Mouse (Mus musculus) neural tube, embryonic 13.5 days (tissue): ENCODE results near the gene Macrod1. TPM values are rescaled to one million over a fixed set of nuclear protein-coding genes. Genes with fewer than 3 reads are reported as not detected.

Experiments used
- ATAC-seq: fragments of 200-750 bp; cut with Nextera tagmentation; 2 replicates; pipeline ENCODE4 v1.8.0; 2017; ENCODE audit warnings: low read depth, mild to moderate bottlenecking, moderate TSS enrichment, moderate library complexity
- H3K27ac ChIP-seq: fragments of 300-500 bp; sonication (generic); replicated peaks from 2 replicates; pipeline ENCODE4 v1.5.1; 2015; ENCODE audit warnings: moderate library complexity, mild to moderate bottlenecking, inconsistent platforms
- H3K27me3 ChIP-seq: fragments of 300-500 bp; sonication (generic); 2 replicates; pipeline ENCODE4 v1.6.1; 2015; ENCODE audit warnings: mild to moderate bottlenecking, inconsistent platforms
- H3K36me3 ChIP-seq: fragments of 300-500 bp; sonication (generic); 2 replicates; pipeline ENCODE4 v1.6.1; 2015; ENCODE audit warnings: mild to moderate bottlenecking, inconsistent platforms
- H3K4me1 ChIP-seq: fragments of 300-500 bp; sonication (generic); replicated peaks from 2 replicates; pipeline ENCODE4 v1.6.1; 2015; ENCODE audit warnings: inconsistent platforms
- H3K4me2 ChIP-seq: fragments of 300-500 bp; sonication (generic); 2 replicates; pipeline ENCODE4 v1.6.1; 2015; ENCODE audit warnings: inconsistent platforms, mild to moderate bottlenecking, moderate library complexity
- H3K4me3 ChIP-seq: fragments of 300-500 bp; sonication (generic); 2 replicates; pipeline ENCODE4 v1.5.1; 2015; ENCODE audit warnings: mild to moderate bottlenecking, inconsistent platforms
- H3K9ac ChIP-seq: fragments of 300-500 bp; sonication (generic); 2 replicates; pipeline ENCODE4 v1.6.1; 2015; ENCODE audit warnings: moderate library complexity, mild to moderate bottlenecking, inconsistent platforms
- H3K9me3 ChIP-seq: fragments of 300-500 bp; sonication (generic); 2 replicates; pipeline ENCODE4 v1.6.1; 2016; ENCODE audit warnings: inconsistent platforms
- WGBS: fragments of 180-500 bp; shearing (Covaris S2); methylation state at CpG from one replicate; pipeline ENCODE4 v1.1.7; 2015; 5-methylcytosine and 5-hydroxymethylcytosine counted together
- polyA plus RNA-seq: library from polyadenylated mRNA; unstranded; fragments of >200 nt; fragmentation: Nextera tagmentation; extraction: Ambion mirVana; gene quantifications from 2 replicates; pipeline ENCODE4 v1.2.1, GENCODE M21; 2015

The Macrod1 gene
- polyA plus RNA-seq, 1 experiment from 2014 or later: 5.2 TPM

GRCm38 (mm10) chr19:7168423-7168822 lies 111.8 kb downstream of the Macrod1 start:
- no peaks in the 10 kb centered on the region for H3K9me3 ChIP-seq
- H3K27me3 ChIP-seq: peaks cover 68% of the 10 kb centered on the region
- WGBS: 39% methylated on average over 2 of the region's 2 CpGs
- no peak overlapping the region for H3K4me3 ChIP-seq
- H3K4me1 ChIP-seq: peaks cover 59% of the 10 kb centered on the region
- no peak overlapping the region for H3K27ac ChIP-seq
- H3K9ac ChIP-seq: no peak overlapping the region
- no peak overlapping the region for H3K4me2 ChIP-seq
- ATAC-seq: no peak
- H3K36me3 ChIP-seq: no peaks in the 10 kb centered on the region

GRCm38 (mm10) chr19:7170916-7171315 lies 114.3 kb downstream of the Macrod1 start:
- Histone ChIP-seq H3K4me2 (no peak overlapping the region), H3K9ac (no peak overlapping the region), H3K9me3 (no peaks in the 10 kb centered on the region), H3K4me1 (peaks cover 43% of the 10 kb centered on the region), H3K36me3 (no peaks in the 10 kb centered on the region), H3K27ac (no peak overlapping the region), H3K4me3 (no peak overlapping the region), H3K27me3 (peaks cover 61% of the 10 kb centered on the region)
- WGBS: 58% methylated on average over 6 of the region's 6 CpGs
- no peak for ATAC-seq

DNA sequence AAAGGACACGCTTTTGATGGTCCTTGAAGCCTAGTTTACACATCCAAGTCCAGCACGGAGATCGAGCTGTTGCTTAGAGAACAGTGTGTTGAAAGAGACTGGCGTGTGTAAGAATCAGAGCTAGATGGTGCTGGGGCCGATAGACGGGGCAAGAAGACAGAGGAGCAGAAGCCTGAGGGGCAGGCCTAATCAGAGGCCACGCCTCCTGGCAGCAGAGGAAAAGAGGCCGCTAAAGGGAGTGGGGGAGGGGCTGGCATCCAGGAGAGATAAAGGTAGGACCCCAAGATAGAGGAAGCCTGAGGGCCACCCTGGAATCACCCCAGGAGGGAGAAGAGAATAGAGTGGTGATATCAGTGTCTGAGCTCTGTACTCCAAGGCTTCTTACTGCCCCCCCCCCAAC lies 114.8 kb downstream of the Macrod1 start:
- ATAC-seq: peak; percentile 30
- 0 out of 2 replicates have a peak overlapping the region, but pooled peaks have one; percentile 18 for H3K27ac ChIP-seq
- H3K4me3 ChIP-seq: no peak overlapping the region
- no peak overlapping the region for H3K4me2 ChIP-seq
- no peak overlapping the region; the same call in 1 of the 2 replicates for H3K9ac ChIP-seq
- WGBS: 9% methylated on average over 8 of the region's 8 CpGs
- peaks cover 43% of the 10 kb centered on the region for H3K4me1 ChIP-seq
- no peaks in the 10 kb centered on the region for H3K9me3 ChIP-seq
- peaks cover 58% of the 10 kb centered on the region for H3K27me3 ChIP-seq
- H3K36me3 ChIP-seq: no peaks in the 10 kb centered on the region

- H3K4me3 ChIP-seq: no peak overlapping the region
- peaks cover 53% of the 10 kb centered on the region for H3K27me3 ChIP-seq
- 0 out of 2 replicates have a peak overlapping the region, but pooled peaks have one; percentile 13 for H3K4me2 ChIP-seq
- H3K27ac ChIP-seq: peak overlapping the region; percentile 61
- H3K9ac ChIP-seq: peak overlapping the region; percentile 12; the same call in 1 of the 2 replicates
- peak; percentile 89 for ATAC-seq
- peaks cover 45% of the 10 kb centered on the region for H3K4me1 ChIP-seq
- H3K9me3 ChIP-seq: no peaks in the 10 kb centered on the region
- no peaks in the 10 kb centered on the region for H3K36me3 ChIP-seq
- 12% methylated on average over 13 of the region's 13 CpGs for WGBS
These were observed 115.6 kb downstream of the Macrod1 start for GRCm38 (mm10) chr19:7172051-7172866.

DNA sequence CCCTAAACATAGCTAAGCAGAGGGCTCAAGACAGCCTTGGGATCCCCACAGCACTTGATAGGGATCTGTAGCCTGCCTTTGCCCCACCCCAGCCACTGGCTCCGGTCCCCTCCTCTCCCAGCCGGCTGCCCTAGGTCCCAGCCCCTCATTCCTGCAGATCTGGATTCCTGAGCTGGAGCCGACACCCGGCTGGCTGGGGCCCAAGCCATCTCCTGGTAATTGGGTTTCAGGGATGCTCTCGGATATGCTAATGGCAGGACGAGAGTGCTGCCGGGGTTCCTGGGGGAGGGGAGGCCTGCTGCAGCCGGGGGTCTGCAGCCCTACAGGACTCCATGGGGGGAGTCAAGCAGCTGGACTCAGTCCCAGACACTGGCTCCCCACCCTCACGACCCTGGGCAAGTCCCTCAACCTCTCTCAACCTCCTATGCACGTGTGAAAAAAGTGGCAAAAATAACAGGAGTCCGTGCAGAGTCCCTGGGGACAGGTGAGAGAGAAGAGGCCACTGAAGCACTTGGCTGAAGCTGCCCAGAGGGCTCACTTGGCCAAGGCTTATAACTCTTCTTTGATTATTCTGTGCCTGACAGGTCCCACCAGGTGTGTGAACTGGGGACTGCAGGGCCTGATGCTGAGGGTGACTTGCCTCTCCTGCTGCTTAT lies 119.6 kb downstream of the Macrod1 start:
- Histone ChIP-seq H3K27me3 (peaks cover 59% of the 10 kb centered on the region), H3K36me3 (no peaks in the 10 kb centered on the region), H3K4me1 (peaks cover 66% of the 10 kb centered on the region)

GRCm38 (mm10) chr19:7177804-7178511 lies 121.3 kb downstream of the Macrod1 start:
- peaks cover 64% of the 10 kb centered on the region for H3K27me3 ChIP-seq
- no peak overlapping the region for H3K27ac ChIP-seq
- no peaks in the 10 kb centered on the region for H3K36me3 ChIP-seq
- H3K4me1 ChIP-seq: peaks cover 65% of the 10 kb centered on the region
- H3K4me3 ChIP-seq: no peak overlapping the region
- no peak for ATAC-seq
- H3K9me3 ChIP-seq: no peaks in the 10 kb centered on the region
- 63% methylated on average over 13 of the region's 13 CpGs for WGBS
- H3K9ac ChIP-seq: no peak overlapping the region
- no peak overlapping the region for H3K4me2 ChIP-seq

More for the DNA sequence above, 119.6 kb downstream of the Macrod1 start:
- Histone ChIP-seq H3K9me3 (no peaks in the 10 kb centered on the region), H3K4me3 (no peak overlapping the region), H3K9ac (no peak overlapping the region; the same call in 1 of the 2 replicates), H3K27ac (no peak overlapping the region), H3K4me2 (no peak overlapping the region)
- ATAC-seq: 0 out of 2 replicates have a peak, but pooled peaks have one; percentile 5
- 8% methylated on average over 11 of the region's 11 CpGs for WGBS

- Histone ChIP-seq H3K27me3 (peaks cover 66% of the 10 kb centered on the region), H3K4me1 (peaks cover 68% of the 10 kb centered on the region)
These were observed 122.3 kb downstream of the Macrod1 start for GRCm38 (mm10) chr19:7178841-7179452.

GRCm38 (mm10) chr19:7180756-7181405 lies 124.3 kb downstream of the Macrod1 start:
- H3K27ac ChIP-seq: no peak overlapping the region
- no peaks in the 10 kb centered on the region for H3K9me3 ChIP-seq
- no peak overlapping the region for H3K9ac ChIP-seq
- no peaks in the 10 kb centered on the region for H3K36me3 ChIP-seq
- no peak overlapping the region for H3K4me2 ChIP-seq
- H3K4me1 ChIP-seq: peaks cover 72% of the 10 kb centered on the region
- no peak overlapping the region for H3K4me3 ChIP-seq
- 80% methylated on average over 8 of the region's 8 CpGs for WGBS
- no peak for ATAC-seq
- peaks cover 66% of the 10 kb centered on the region for H3K27me3 ChIP-seq

More at GRCm38 (mm10) chr19:7178841-7179452, 122.3 kb downstream of the Macrod1 start:
- no peak overlapping the region for H3K4me2 ChIP-seq
- H3K9me3 ChIP-seq: no peaks in the 10 kb centered on the region
- WGBS: 45% methylated on average over 3 of the region's 3 CpGs
- H3K27ac ChIP-seq: no peak overlapping the region
- H3K36me3 ChIP-seq: no peaks in the 10 kb centered on the region
- no peak overlapping the region for H3K4me3 ChIP-seq
- no peak overlapping the region for H3K9ac ChIP-seq
- no peak for ATAC-seq

DNA sequence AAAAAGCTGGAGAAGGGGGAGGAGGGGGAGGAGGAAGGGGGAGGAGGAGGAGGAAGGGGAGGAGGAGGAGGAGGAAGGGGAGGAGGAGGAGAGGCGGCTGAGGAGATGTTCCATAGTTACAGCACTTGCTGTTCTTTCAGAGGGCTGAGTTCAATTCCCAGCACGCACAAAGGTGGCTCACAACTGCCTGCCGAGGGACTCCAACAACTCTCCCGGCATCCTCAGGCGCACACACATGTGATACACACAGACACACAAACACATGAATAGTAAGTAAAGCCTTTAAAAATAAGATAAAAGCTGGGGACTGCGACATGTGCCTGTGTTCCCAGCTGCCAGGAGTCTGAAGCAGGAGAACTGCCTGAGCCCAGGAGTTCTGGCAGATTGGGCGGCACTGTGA lies 124.9 kb downstream of the Macrod1 start:
- Histone ChIP-seq H3K36me3 (no peaks in the 10 kb centered on the region), H3K27ac (0 out of 2 replicates have a peak overlapping the region, but pooled peaks have one; percentile 23), H3K4me2 (no peak overlapping the region; the same call in 1 of the 2 replicates), H3K9ac (no peak overlapping the region), H3K4me1 (peaks cover 72% of the 10 kb centered on the region), H3K27me3 (peaks cover 72% of the 10 kb centered on the region), H3K9me3 (no peaks in the 10 kb centered on the region), H3K4me3 (no peak overlapping the region)
- ATAC-seq: no peak
- 48% methylated on average over 7 of the region's 7 CpGs for WGBS

- Histone ChIP-seq H3K9me3 (no peaks in the 10 kb centered on the region), H3K4me1 (peaks cover 77% of the 10 kb centered on the region), H3K27me3 (peaks cover 77% of the 10 kb centered on the region), H3K36me3 (no peaks in the 10 kb centered on the region), H3K27ac (0 out of 2 replicates have a peak overlapping the region, but pooled peaks have one; percentile 23), H3K4me3 (no peak overlapping the region), H3K4me2 (peak overlapping the region; percentile 24), H3K9ac (no peak overlapping the region)
- peak; percentile 81 for ATAC-seq
- 3% methylated on average over 23 of the region's 23 CpGs for WGBS
These were observed 125.8 kb downstream of the Macrod1 start for GRCm38 (mm10) chr19:7182273-7182949.

- Histone ChIP-seq H3K27ac (no peak overlapping the region), H3K4me2 (no peak overlapping the region), H3K9me3 (no peaks in the 10 kb centered on the region), H3K27me3 (peaks cover 78% of the 10 kb centered on the region), H3K4me3 (no peak overlapping the region), H3K9ac (no peak overlapping the region), H3K36me3 (no peaks in the 10 kb centered on the region), H3K4me1 (peaks cover 76% of the 10 kb centered on the region)
- ATAC-seq: no peak
- WGBS: 41% methylated on average over 11 of the region's 11 CpGs
These were observed 126.8 kb downstream of the Macrod1 start for GRCm38 (mm10) chr19:7183419-7183818.
